Mouse (Mus musculus): ENCODE results near the gene Kcnh5. TPM values are rescaled to one million over a fixed set of nuclear protein-coding genes. Genes with fewer than 3 reads are reported as not detected.

The Kcnh5 gene
- total and polyA plus RNA-seq, 3 experiments, result not detected

- Histone ChIP-seq H3K9ac (ENCODE audit: control insufficient read depth, low read depth, low read length, poor library complexity, severe bottlenecking) (no peak overlapping the region), H3K9me3 (replicated peaks; ENCODE audit: insufficient read depth, low read length) (no peaks in the 10 kb centered on the region), H3K4me1 (ENCODE audit: control insufficient read depth in 1 of 2, insufficient read depth in 2 of 2, low read length in 2 of 2) (no peaks in the 10 kb centered on the region), H3K79me2 (ENCODE audit: control insufficient read depth, insufficient read depth, low read length, poor library complexity) (no peaks in the 10 kb centered on the region), H3K36me3 (ENCODE audit: control insufficient read depth in 1 of 2, insufficient read depth in 2 of 2, low read length in 2 of 2) (no peaks in the 10 kb centered on the region), H3K27ac (ENCODE audit: control insufficient read depth, low read depth, low read length) (no peak overlapping the region), H3K27me3 (ENCODE audit: control insufficient read depth in 1 of 2, insufficient read depth in 2 of 2, low read length in 2 of 2) (no peaks in the 10 kb centered on the region), H3K4me3 (ENCODE audit: control insufficient read depth in 1 of 2, insufficient read depth in 1 of 2, low read depth in 2 of 2, low read length in 2 of 2) (no peak overlapping the region)
- DNase-seq (ENCODE audit: low read depth, low spot score), result no peak
- no peak for TF ChIP-seq MXI1 (IDR thresholded peaks at IDR 0.05; ENCODE audit: low read depth, low read length)
- TF ChIP-seq TCF12 (IDR thresholded peaks at IDR 0.05; ENCODE audit: low read depth, low read length), result no peak
- no peak for TF ChIP-seq USF1 (IDR thresholded peaks at IDR 0.05; ENCODE audit: low read depth, low read length)
- TF ChIP-seq MAFK (IDR thresholded peaks at IDR 0.05; ENCODE audit: borderline replicate concordance, low read depth, low read length), result no peak
Observed at GRCm38 (mm10) chr12:75153076-75153568, 24.0 kb downstream of the Kcnh5 start.

DNA sequence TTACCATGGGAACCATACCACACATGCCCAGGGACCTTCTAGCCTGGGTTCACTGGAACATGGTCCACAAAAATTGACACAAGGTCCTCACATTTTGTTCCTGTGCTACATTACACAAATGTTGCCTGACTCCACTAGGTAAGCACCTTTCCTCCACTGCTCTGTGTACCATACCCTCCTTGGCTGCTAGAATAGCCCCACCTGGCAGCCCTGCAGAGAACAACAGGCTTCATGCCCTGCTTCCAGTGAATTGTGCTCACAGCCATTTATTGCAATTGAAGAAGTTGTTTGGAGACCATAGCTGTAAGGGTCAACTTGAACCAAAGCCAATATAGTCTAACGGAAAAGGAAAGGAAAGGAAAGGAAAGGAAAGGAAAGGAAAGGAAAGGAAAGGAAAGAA is 37.3 kb downstream of the Kcnh5 start:
- H3K27me3 ChIP-seq (ENCODE audit: control insufficient read depth in 1 of 2, insufficient read depth in 2 of 2, low read length in 2 of 2), result no peaks in the 10 kb centered on the region
- H3K36me3 ChIP-seq (ENCODE audit: control insufficient read depth in 1 of 2, insufficient read depth in 2 of 2, low read length in 2 of 2), result no peaks in the 10 kb centered on the region
- H3K4me1 ChIP-seq (ENCODE audit: control insufficient read depth in 1 of 2, insufficient read depth in 2 of 2, low read length in 2 of 2), result no peaks in the 10 kb centered on the region
- no peak for DNase-seq (ENCODE audit: low read depth, low spot score)
- H3K9ac ChIP-seq (ENCODE audit: control insufficient read depth, low read depth, low read length, poor library complexity, severe bottlenecking), result no peak overlapping the region
- no peaks in the 10 kb centered on the region for H3K9me3 ChIP-seq (replicated peaks; ENCODE audit: insufficient read depth, low read length)
- H3K27ac ChIP-seq (ENCODE audit: control insufficient read depth, low read depth, low read length), result no peak overlapping the region
- no peak for TF ChIP-seq TAL1 (IDR thresholded peaks at IDR 0.05; ENCODE audit: low read length)
- no peak for TF ChIP-seq ZKSCAN1 (IDR thresholded peaks at IDR 0.05; ENCODE audit: low read depth, low read length)
- H3K79me2 ChIP-seq (ENCODE audit: control insufficient read depth, insufficient read depth, low read length, poor library complexity), result no peaks in the 10 kb centered on the region
- H3K4me3 ChIP-seq (ENCODE audit: control insufficient read depth in 1 of 2, insufficient read depth in 1 of 2, low read depth in 2 of 2, low read length in 2 of 2), result no peak overlapping the region

DNA sequence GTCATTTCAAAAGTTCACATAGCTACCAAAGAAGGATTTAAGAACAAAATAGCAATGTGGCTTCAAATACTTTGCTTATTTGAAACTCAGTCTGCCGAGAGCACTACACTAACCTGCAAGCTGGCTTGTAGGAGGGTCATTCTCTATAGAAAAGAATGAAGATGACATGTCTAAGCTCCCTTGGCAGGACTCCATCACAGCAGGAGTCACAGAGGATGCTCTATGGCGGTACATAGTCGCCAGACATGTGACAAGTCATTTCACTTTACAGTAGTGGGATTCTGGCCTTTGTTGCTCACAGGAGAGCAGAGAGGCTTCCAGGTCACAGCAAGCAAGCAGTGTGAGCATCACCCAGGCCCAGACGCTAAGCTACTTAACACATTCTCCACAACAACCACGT is 85.2 kb downstream of the Kcnh5 start:
- Histone ChIP-seq H3K27ac (ENCODE audit: control insufficient read depth, low read depth, low read length) (no peak overlapping the region), H3K27me3 (ENCODE audit: control insufficient read depth in 1 of 2, insufficient read depth in 2 of 2, low read length in 2 of 2) (no peaks in the 10 kb centered on the region), H3K36me3 (ENCODE audit: control insufficient read depth in 1 of 2, insufficient read depth in 2 of 2, low read length in 2 of 2) (no peaks in the 10 kb centered on the region), H3K9ac (ENCODE audit: control insufficient read depth, low read depth, low read length, poor library complexity, severe bottlenecking) (no peak overlapping the region), H3K4me1 (ENCODE audit: control insufficient read depth in 1 of 2, insufficient read depth in 2 of 2, low read length in 2 of 2) (no peaks in the 10 kb centered on the region), H3K9me3 (replicated peaks; ENCODE audit: insufficient read depth, low read length) (no peaks in the 10 kb centered on the region), H3K79me2 (ENCODE audit: control insufficient read depth, insufficient read depth, low read length, poor library complexity) (no peaks in the 10 kb centered on the region), H3K4me3 (ENCODE audit: control insufficient read depth in 1 of 2, insufficient read depth in 1 of 2, low read depth in 2 of 2, low read length in 2 of 2) (no peak overlapping the region)
- no peak for DNase-seq (ENCODE audit: low read depth, low spot score)
- TF ChIP-seq ZC3H11A (IDR thresholded peaks at IDR 0.05; ENCODE audit: low read depth, low read length), result no peak
- no peak for TF ChIP-seq MEF2A (IDR thresholded peaks at IDR 0.05; ENCODE audit: extremely low read depth, insufficient replicate concordance, low read depth, low read length, poor library complexity, severe bottlenecking)
- TF ChIP-seq CHD2 (IDR thresholded peaks at IDR 0.05; ENCODE audit: low read length), result no peak
- TF ChIP-seq EP300 (IDR thresholded peaks at IDR 0.05; ENCODE audit: low read depth in 1 of 2, low read length in 2 of 2), result no peak
- TF ChIP-seq KAT2A (conservative IDR thresholded peaks at IDR 0.05; ENCODE audit: low read depth, low read length), result no peak
- no peak for TF ChIP-seq TAL1 (IDR thresholded peaks at IDR 0.05; ENCODE audit: low read length)
- TF ChIP-seq TCF12 (IDR thresholded peaks at IDR 0.05; ENCODE audit: low read depth, low read length), result no peak
- no peak for TF ChIP-seq RAD21 (IDR thresholded peaks at IDR 0.05; ENCODE audit: low read depth, low read length)
- no peak for TF ChIP-seq HCFC1 (IDR thresholded peaks at IDR 0.05; ENCODE audit: low read depth, low read length)
- no peak for TF ChIP-seq POLR2AphosphoS5 (IDR thresholded peaks at IDR 0.05; ENCODE audit: borderline replicate concordance, low read depth, low read length)
- TF ChIP-seq MAZ (IDR thresholded peaks at IDR 0.05; ENCODE audit: low read depth, low read length), result no peak
- TF ChIP-seq UBTF (IDR thresholded peaks at IDR 0.05; ENCODE audit: borderline replicate concordance, insufficient read depth, low read depth, low read length), result no peak
- TF ChIP-seq ZNF384 (IDR thresholded peaks at IDR 0.05; ENCODE audit: low read depth, low read length), result no peak
- no peak for TF ChIP-seq NELFE (IDR thresholded peaks at IDR 0.05; ENCODE audit: low read depth, low read length)
- TF ChIP-seq GABPA (IDR thresholded peaks at IDR 0.05; ENCODE audit: low read depth, low read length), result no peak
- TF ChIP-seq RCOR1 (IDR thresholded peaks at IDR 0.05; ENCODE audit: low read depth, low read length), result no peak

Data from MEL (cell line).